Mouse (Mus musculus): Measurements from ENCODE around the gene Cdyl2.

The Cdyl2 gene

GRCm38 (mm10) chr8:116528736-116529135, 204.1 kb downstream of the Cdyl2 start:
- DNase-seq: no peak

- DNase-seq: no peak
Observed at GRCm38 (mm10) chr8:116524915-116525314, 207.9 kb downstream of the Cdyl2 start.
